In the genomic region with DNA sequence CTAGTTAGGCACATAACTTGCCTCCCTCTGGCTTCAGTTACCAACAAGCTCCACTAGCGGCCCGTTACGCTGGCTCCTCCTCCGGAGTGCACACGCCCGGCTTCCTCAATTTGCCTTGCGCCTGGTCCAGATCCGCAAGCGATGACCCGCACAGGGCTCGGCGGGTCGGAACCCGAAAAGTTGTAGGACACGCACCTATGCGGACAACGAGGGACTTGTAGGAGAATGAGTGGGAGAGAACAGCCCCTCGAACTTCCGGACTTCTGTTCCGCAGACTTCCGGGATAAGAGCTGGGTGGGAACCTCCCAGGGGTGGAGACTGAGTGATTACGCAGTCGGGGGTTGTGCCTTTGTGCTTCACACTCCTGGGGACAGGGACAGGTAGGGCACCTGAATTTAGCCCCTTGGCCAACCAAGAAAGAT, we compare ENCODE assay signal across 8 mouse cellular contexts. TPM values are rescaled to one million over a fixed set of nuclear protein-coding genes. Genes with fewer than 3 reads are reported as not detected.
DNase-seq lines count a peak whose midpoint lies in the region; ATAC-seq and TF ChIP-seq lines count a peak whose summit lies in the region.

A gene (minus strand): TSS at position 305 of the 422 bp plus-strand sequence.

- peaks cover 35% of the 10 kb centered on the region for H3K4me1 ChIP-seq in heart, embryonic 12.5 days (replicated peaks)
- peaks cover 9% of the 10 kb centered on the region; the same call in 1 of the 2 replicates for H3K4me1 ChIP-seq in kidney, postnatal 0 days (replicated peaks; ENCODE audit: insufficient read depth, low read length)
- H3K4me1 ChIP-seq in liver, embryonic 11.5 days (replicated peaks; ENCODE audit: control insufficient read depth, insufficient read depth, low read length), result peaks cover 32% of the 10 kb centered on the region

- H3K27me3 ChIP-seq in heart, embryonic 12.5 days (replicated peaks), result no peaks in the 10 kb centered on the region
- H3K27me3 ChIP-seq in kidney, postnatal 0 days (ENCODE audit: insufficient read depth, low read length), result no peaks in the 10 kb centered on the region
- H3K27me3 ChIP-seq in liver, embryonic 11.5 days (replicated peaks; ENCODE audit: control insufficient read depth, insufficient read depth, low read length), result no peaks in the 10 kb centered on the region
- no peaks in the 10 kb centered on the region for H3K27me3 ChIP-seq in myocyte (ENCODE audit: control insufficient read depth, insufficient read depth, insufficient read length)
- H3K27me3 ChIP-seq in splenic B cell, adult 2 months (ENCODE audit: control insufficient read depth, insufficient read depth, low read length, poor library complexity, severe bottlenecking), result no peaks in the 10 kb centered on the region

- H3K4me3 ChIP-seq in heart, embryonic 12.5 days, result peak within 1 kb of the TSS; percentile 95
- H3K4me3 ChIP-seq in kidney, postnatal 0 days (replicated peaks; ENCODE audit: low read depth, low read length), result peak within 1 kb of the TSS; percentile 58
- peak within 1 kb of the TSS; percentile 84 for H3K4me3 ChIP-seq in liver, embryonic 11.5 days (ENCODE audit: low read depth, low read length)
- peak within 1 kb of the TSS; percentile 63 for H3K4me3 ChIP-seq in myocyte

- peak within 1 kb of the TSS; percentile 84 for H3K27ac ChIP-seq in heart, embryonic 12.5 days (ENCODE audit: poor library complexity, severe bottlenecking)
- peak within 1 kb of the TSS; percentile 87 for H3K27ac ChIP-seq in kidney, postnatal 0 days
- H3K27ac ChIP-seq in liver, embryonic 11.5 days (ENCODE audit: low read depth, low read length), result peak within 1 kb of the TSS; percentile 81

- H3K9ac ChIP-seq in heart, embryonic 12.5 days, result peak within 1 kb of the TSS; percentile 87
- H3K9ac ChIP-seq in kidney, postnatal 0 days (ENCODE audit: low read depth, low read length), result peak within 1 kb of the TSS; percentile 63
- peak within 1 kb of the TSS; percentile 83 for H3K9ac ChIP-seq in liver, embryonic 11.5 days (ENCODE audit: low read depth, low read length)

- 0% methylated on average over 23 of the region's 23 CpGs for WGBS in heart, embryonic 12.5 days
- under 1% methylated on average over 23 of the region's 23 CpGs for WGBS in kidney, postnatal 0 days
- WGBS in liver, embryonic 11.5 days, result under 1% methylated on average over 23 of the region's 23 CpGs

- peaks cover 34% of the 10 kb centered on the region for H3K36me3 ChIP-seq in heart, embryonic 12.5 days
- H3K36me3 ChIP-seq in kidney, postnatal 0 days (ENCODE audit: insufficient read depth, low read length), result peaks cover 18% of the 10 kb centered on the region
- peaks cover 17% of the 10 kb centered on the region for H3K36me3 ChIP-seq in liver, embryonic 11.5 days (ENCODE audit: control insufficient read depth, insufficient read depth, low read length)
- peaks cover 14% of the 10 kb centered on the region for H3K36me3 ChIP-seq in myocyte (ENCODE audit: control insufficient read depth, insufficient read depth)
- peaks cover 9% of the 10 kb centered on the region for H3K36me3 ChIP-seq in splenic B cell, adult 2 months (ENCODE audit: control insufficient read depth, insufficient read depth, low read length, poor library complexity, severe bottlenecking)

- peak within 1 kb of the TSS; percentile 80 for H3K4me2 ChIP-seq in heart, embryonic 12.5 days
- H3K4me2 ChIP-seq in kidney, postnatal 0 days (ENCODE audit: low read length), result peak within 1 kb of the TSS; percentile 80
- H3K4me2 ChIP-seq in liver, embryonic 11.5 days, result peak within 1 kb of the TSS; percentile 91
- H3K4me2 ChIP-seq in myocyte (ENCODE audit: low read depth), result peak within 1 kb of the TSS; percentile 99

- TF ChIP-seq POLR2A in myocyte (IDR thresholded peaks at IDR 0.05; ENCODE audit: insufficient read length, low read depth), result peak; percentile 71

- TF ChIP-seq CTCF in kidney, postnatal 0 days (IDR thresholded peaks at IDR 0.05; ENCODE audit: low read depth), result peak; percentile 38

- peak within 1 kb of the TSS; percentile 33 for H3ac ChIP-seq in myocyte (ENCODE audit: control insufficient read depth, insufficient read length)

- H3K9me3 ChIP-seq in heart, embryonic 12.5 days (replicated peaks), result no peaks in the 10 kb centered on the region
- no peaks in the 10 kb centered on the region for H3K9me3 ChIP-seq in kidney, postnatal 0 days (replicated peaks; ENCODE audit: low read length)
- H3K9me3 ChIP-seq in liver, embryonic 11.5 days (ENCODE audit: control insufficient read depth, low read length), result no peaks in the 10 kb centered on the region

- no peaks in the 10 kb centered on the region for H3K79me2 ChIP-seq in myocyte (ENCODE audit: control insufficient read depth, insufficient read depth)

- DNase-seq in brain, embryonic 18.5 days (ENCODE audit: low read depth, low spot score), result peak; percentile 64
- DNase-seq in kidney, postnatal 0 days (ENCODE audit: low spot score), result peak; percentile 91
- peak; percentile 79 for DNase-seq in liver, embryonic 11.5 days (ENCODE audit: low spot score)
- peak; percentile 93 for DNase-seq in splenic B cell, adult 2 months (ENCODE audit: low read depth, low spot score)

- peak; percentile 98 for ATAC-seq in CD4-positive, CD25-positive, alpha-beta regulatory T cell, adult 4 months
- ATAC-seq in erythroid progenitor cell, adult 5-6 weeks (replicated peaks; ENCODE audit: low FRiP score, poor library complexity, severe bottlenecking), result peak; percentile 90
- ATAC-seq in heart, embryonic 12.5 days (ENCODE audit: insufficient number of reproducible peaks, low FRiP score), result peak; percentile 86
- peak; percentile 87 for ATAC-seq in kidney, postnatal 0 days (replicated peaks; ENCODE audit: low FRiP score, low read depth)
- peak; percentile 90 for ATAC-seq in liver, embryonic 11.5 days (replicated peaks; ENCODE audit: low FRiP score)

TF ChIP-seq in myocyte, 11 proteins besides CTCF, POLR2A, EP300 and RAD21:
- no peak for TF ChIP-seq E2F4 (IDR thresholded peaks at IDR 0.05; ENCODE audit: insufficient read depth)
- TF ChIP-seq CEBPB (IDR thresholded peaks at IDR 0.05; ENCODE audit: insufficient read depth, poor library complexity, severe bottlenecking), result no peak
- TF ChIP-seq POLR2AphosphoS2 (IDR thresholded peaks at IDR 0.05; ENCODE audit: insufficient read length, low read depth), result peak; percentile 32

RNA-seq across cellular contexts. Expression of the gene that starts here (rescaled TPM):
- 100 to 1,000 TPM; 103 to 150 TPM for polyA plus RNA-seq in CD4-positive, CD25-positive, alpha-beta regulatory T cell, adult 4 months (2017; shearing (Covaris generic))
- total RNA-seq in erythroid progenitor cell, adult 5-6 weeks (2015; ENCODE audit: low replicate concordance), result 24.3 and 34.6 TPM in 2 replicates
- 27.3 and 47.9 TPM in 2 replicates for total RNA-seq in erythroid progenitor cell, adult 5-6 weeks (2017; ENCODE audit: low replicate concordance)
- polyA plus RNA-seq in heart, embryonic 12.5 days (2016; fragmentation: Nextera tagmentation; extraction: Ambion mirVana), result 22.6 and 23.3 TPM in 2 replicates
- polyA plus RNA-seq in kidney, postnatal 0 days (2015; fragmentation: Nextera tagmentation; extraction: Ambion mirVana), result 24.3 and 27.2 TPM in 2 replicates
- 35.1 and 38.2 TPM in 2 replicates for polyA plus RNA-seq in liver, embryonic 11.5 days (2014; fragmentation: Nextera tagmentation; extraction: Ambion mirVana)
- 22.3 TPM for polyA plus RNA-seq in myocyte (2012; fragmentation: generic; extraction: Trizol)

Comparison
In these comparisons a context has a peak if more than half of its experiments do, and no peak if none do; other contexts are left out.
1. Peak in every context shown above with its lines: DNase-seq, ATAC-seq, H3K4me3 ChIP-seq and H3K27ac ChIP-seq.